Mouse (Mus musculus) MEL (cell line): ENCODE data around the gene Ino80d. TPM values are rescaled to one million over a fixed set of nuclear protein-coding genes. Genes with fewer than 3 reads are reported as not detected.

Experiments
- DNase-seq: peaks from one replicate; pipeline ENCODE4 v3.0.0; 2011; ENCODE audit warnings: low read depth, low spot score
- H3K27ac ChIP-seq: 2 replicates; pipeline ENCODE4 v1.5.1; 2012; ENCODE audit warnings: low read depth, mild to moderate bottlenecking, control low read depth, low read length, moderate library complexity; ENCODE audit not compliant: control insufficient read depth
- H3K27me3 ChIP-seq, 2 experiments: fragments of 150-350 bp in 1 of 2; sonication (generic) in 1 of 2; 2 replicates each; pipeline ENCODE4 v1.6.1; 2012; ENCODE audit warnings: low read length in 2 of 2, mild to moderate bottlenecking in 2 of 2, improper control_type of control experiment in 1 of 2, moderate library complexity in 1 of 2; ENCODE audit not compliant: insufficient read depth in 2 of 2, control insufficient read depth in 1 of 2
- H3K36me3 ChIP-seq, 2 experiments: 2 replicates each; pipeline ENCODE4 v1.6.1; 2012 to 2014; ENCODE audit warnings: low read length in 2 of 2, improper control_type of control experiment in 1 of 2, inconsistent platforms in 1 of 2, mild to moderate bottlenecking in 1 of 2; ENCODE audit not compliant: insufficient read depth in 2 of 2, control insufficient read depth in 1 of 2
- H3K4me1 ChIP-seq, 2 experiments: fragments of 150-350 bp in 1 of 2; sonication (generic) in 1 of 2; 2 replicates each; pipeline ENCODE4 v1.6.1; 2012; ENCODE audit warnings: low read length in 2 of 2, improper control_type of control experiment in 1 of 2, mild to moderate bottlenecking in 1 of 2; ENCODE audit not compliant: insufficient read depth in 2 of 2, control insufficient read depth in 1 of 2
- H3K4me3 ChIP-seq, 2 experiments: fragments of 150-350 bp in 1 of 2; sonication (generic) in 1 of 2; 2 replicates each; pipeline ENCODE4 v1.5.1; 2012; ENCODE audit warnings: low read depth in 2 of 2, low read length in 2 of 2, mild to moderate bottlenecking in 2 of 2, moderate library complexity in 2 of 2, control low read depth in 1 of 2, improper control_type of control experiment in 1 of 2; ENCODE audit not compliant: control insufficient read depth in 1 of 2, insufficient read depth in 1 of 2
- H3K79me2 ChIP-seq: 2 replicates; pipeline ENCODE4 v1.6.1; 2012; ENCODE audit warnings: mild to moderate bottlenecking, low read length, moderate library complexity; ENCODE audit not compliant: control insufficient read depth, poor library complexity, insufficient read depth
- H3K9ac ChIP-seq: 2 replicates; pipeline ENCODE4 v1.6.1; 2012; ENCODE audit warnings: low read depth, mild to moderate bottlenecking, control low read depth, low read length, moderate library complexity; ENCODE audit not compliant: control insufficient read depth, poor library complexity, severe bottlenecking
- H3K9me3 ChIP-seq: fragments of 150-350 bp; sonication (generic); replicated peaks from 2 replicates; pipeline ENCODE4 v1.6.1; 2012; ENCODE audit warnings: mild to moderate bottlenecking, low read length, improper control_type of control experiment, moderate library complexity; ENCODE audit not compliant: insufficient read depth
- CHD2 ChIP-seq: IDR thresholded peaks from 2 replicates; pipeline ENCODE4 v1.6.1; 2011; ENCODE audit warnings: low read length, improper control_type of control experiment
- E2F4 ChIP-seq: IDR thresholded peaks from 2 replicates; pipeline ENCODE4 v1.6.1; 2011; ENCODE audit warnings: low read depth, low read length, improper control_type of control experiment, borderline replicate concordance
- ELF1 ChIP-seq: IDR thresholded peaks from 2 replicates; pipeline ENCODE4 v1.6.1; 2014; ENCODE audit warnings: low read depth, mild to moderate bottlenecking, inconsistent platforms, low read length, improper control_type of control experiment, moderate library complexity
- GABPA ChIP-seq: IDR thresholded peaks from 2 replicates; pipeline ENCODE4 v1.6.1; 2012; ENCODE audit warnings: low read depth, mild to moderate bottlenecking, inconsistent platforms, low read length, improper control_type of control experiment, moderate library complexity
- GATA1 ChIP-seq: IDR thresholded peaks from 2 replicates; pipeline ENCODE4 v1.6.1; 2011; ENCODE audit warnings: low read depth, low read length, improper control_type of control experiment
- JUND ChIP-seq: IDR thresholded peaks from 2 replicates; pipeline ENCODE4 v1.6.1; 2011; ENCODE audit warnings: low read depth, mild to moderate bottlenecking, improper control_type of control experiment, low read length
- KAT2A ChIP-seq: conservative IDR thresholded peaks from 2 replicates; pipeline ENCODE4 v1.6.1; 2012; ENCODE audit warnings: low read depth, low read length, improper control_type of control experiment, inconsistent platforms
- MAFK ChIP-seq: IDR thresholded peaks from 2 replicates; pipeline ENCODE4 v1.6.1; 2011; ENCODE audit warnings: low read depth, mild to moderate bottlenecking, low read length, improper control_type of control experiment, borderline replicate concordance
- MAZ ChIP-seq: IDR thresholded peaks from 2 replicates; pipeline ENCODE4 v1.6.1; 2012; ENCODE audit warnings: low read depth, mild to moderate bottlenecking, inconsistent platforms, low read length, improper control_type of control experiment
- MEF2A ChIP-seq: IDR thresholded peaks from 2 replicates; pipeline ENCODE4 v1.6.1; 2014; ENCODE audit warnings: low read depth, mild to moderate bottlenecking, inconsistent platforms, low read length, improper control_type of control experiment; ENCODE audit not compliant: poor library complexity, insufficient replicate concordance, severe bottlenecking; ENCODE audit errors: extremely low read depth
- MXI1 ChIP-seq: IDR thresholded peaks from 2 replicates; pipeline ENCODE4 v1.6.1; 2011; ENCODE audit warnings: mild to moderate bottlenecking, low read depth, low read length, improper control_type of control experiment
- MYB ChIP-seq: IDR thresholded peaks from 2 replicates; pipeline ENCODE4 v1.6.1; 2011; ENCODE audit warnings: mild to moderate bottlenecking, low read depth, low read length, improper control_type of control experiment
- NRF1 ChIP-seq: IDR thresholded peaks from 2 replicates; pipeline ENCODE4 v1.6.1; 2014; ENCODE audit warnings: low read depth, mild to moderate bottlenecking, inconsistent platforms, low read length, improper control_type of control experiment, moderate library complexity; ENCODE audit not compliant: poor library complexity, insufficient read depth, severe bottlenecking
- POLR2A ChIP-seq, 2 experiments: IDR thresholded peaks; 2 replicates each; pipeline ENCODE4 v1.6.1; 2011 to 2012; ENCODE audit warnings: low read length in 2 of 2, mild to moderate bottlenecking in 2 of 2, control low read depth in 1 of 2, improper control_type of control experiment in 1 of 2, low read depth in 1 of 2, moderate library complexity in 1 of 2; ENCODE audit not compliant: control insufficient read depth in 1 of 2, insufficient read depth in 1 of 2, poor library complexity in 1 of 2
- RAD21 ChIP-seq: IDR thresholded peaks from 2 replicates; pipeline ENCODE4 v1.6.1; 2011; ENCODE audit warnings: mild to moderate bottlenecking, low read depth, low read length, improper control_type of control experiment
- RCOR1 ChIP-seq: IDR thresholded peaks from 2 replicates; pipeline ENCODE4 v1.6.1; 2012; ENCODE audit warnings: low read depth, mild to moderate bottlenecking, inconsistent platforms, low read length, improper control_type of control experiment
- SIN3A ChIP-seq: IDR thresholded peaks from 2 replicates; pipeline ENCODE4 v1.6.1; 2012; ENCODE audit warnings: low read length, improper control_type of control experiment, inconsistent platforms
- TAL1 ChIP-seq: IDR thresholded peaks from 2 replicates; pipeline ENCODE4 v1.6.1; 2012; ENCODE audit warnings: mild to moderate bottlenecking, inconsistent platforms, low read length, moderate library complexity, mixed read lengths
- UBTF ChIP-seq: IDR thresholded peaks from 2 replicates; pipeline ENCODE4 v1.6.1; 2012; ENCODE audit warnings: low read depth, mild to moderate bottlenecking, inconsistent platforms, low read length, improper control_type of control experiment, moderate library complexity, borderline replicate concordance; ENCODE audit not compliant: insufficient read depth
- USF1 ChIP-seq: IDR thresholded peaks from 2 replicates; pipeline ENCODE4 v1.6.1; 2014; ENCODE audit warnings: low read depth, mild to moderate bottlenecking, inconsistent platforms, low read length, improper control_type of control experiment, moderate library complexity
- ZMIZ1 ChIP-seq: IDR thresholded peaks from 2 replicates; pipeline ENCODE4 v1.6.1; 2012; ENCODE audit warnings: low read depth, mild to moderate bottlenecking, inconsistent platforms, low read length, improper control_type of control experiment, moderate library complexity
- polyA plus RNA-seq, 2 experiments: library from polyadenylated mRNA; stranded (reverse) in 1 of 2; unstranded in 1 of 2; fragments of >175 nt in 1 of 2; fragments of >200 nt in 1 of 2; gene quantifications; 2 replicates each; pipeline versions ENCODE4 v1.2.1 to v1.2.4; 2012; ENCODE audit warnings: low replicate concordance in 2 of 2, low read depth in 1 of 2; ENCODE audit not compliant: insufficient read length in 2 of 2, insufficient read depth in 1 of 2, missing spikeins in 1 of 2
- total RNA-seq: library from RNA; depleted of rRNA; stranded (reverse); fragments of 300-350 nt; gene quantifications from 2 replicates; pipeline ENCODE4 v1.2.3, GENCODE M21; 2012

The Ino80d gene
- total and polyA plus RNA-seq, 3 experiments: 4.0 to 5.8 TPM; not detected in 1

- no peaks in the 10 kb centered on the region for H3K9me3 ChIP-seq
- H3K27me3 ChIP-seq: no peaks in the 10 kb centered on the region
- no peak overlapping the region for H3K9ac ChIP-seq
- no peaks in the 10 kb centered on the region for H3K79me2 ChIP-seq
- H3K4me1 ChIP-seq: no peaks in the 10 kb centered on the region
- no peak overlapping the region for H3K4me3 ChIP-seq
- TF ChIP-seq MAFK (no peak), MAZ (no peak), RAD21 (no peak), GATA1 (no peak), POLR2A (IDR thresholded peaks at IDR 0.05; ENCODE audit: control insufficient read depth in 1 of 2, insufficient read depth in 1 of 2, low read depth in 1 of 2, low read length in 2 of 2, poor library complexity in 1 of 2) (no peak), JUND (no peak), USF1 (no peak), MYB (no peak), ZMIZ1 (no peak), TAL1 (no peak), SIN3A (no peak), RCOR1 (no peak), MEF2A (no peak), E2F4 (no peak), KAT2A (no peak), UBTF (no peak)
- H3K27ac ChIP-seq: no peak overlapping the region
- no peak for DNase-seq
- H3K36me3 ChIP-seq: peaks cover 0 to 11% of the 10 kb centered on the region in 2 experiments; a peak in 2 of 4 replicates
These were observed 34.2 kb downstream of the Ino80d start for GRCm38 (mm10) chr1:63080277-63080676.

GRCm38 (mm10) chr1:63076383-63076782 is 38.1 kb downstream of the Ino80d start:
- Histone ChIP-seq H3K4me1 (no peaks in the 10 kb centered on the region), H3K27me3 (no peaks in the 10 kb centered on the region), H3K27ac (no peak overlapping the region), H3K4me3 (no peak overlapping the region), H3K9ac (no peak overlapping the region), H3K9me3 (no peaks in the 10 kb centered on the region), H3K79me2 (no peaks in the 10 kb centered on the region), H3K36me3 (peaks cover 0 to 24% of the 10 kb centered on the region in 2 experiments; a peak in 2 of 4 replicates)
- TF ChIP-seq NRF1 (no peak), KAT2A (no peak), MAZ (no peak), MXI1 (no peak), RAD21 (no peak), USF1 (no peak), E2F4 (no peak), ELF1 (no peak), CHD2 (no peak), GABPA (no peak)
- DNase-seq: no peak
